Mouse (Mus musculus): ENCODE results near the gene Nufip2. TPM values are rescaled to one million over a fixed set of nuclear protein-coding genes. Genes with fewer than 3 reads are reported as not detected.
"Not testable (repeated sequence)": the region's sequence is repeated elsewhere in the genome, so short reads cannot be mapped to it uniquely, and the experiment has no call there.

Gene Nufip2
- 10 to 100 TPM; 38.0 to 42.0 TPM for total RNA-seq (2021)
- long read RNA-seq, experiment 1, full-length matches to known transcripts = 1 of 7 reads
- long read RNA-seq, experiment 1, partial matches to known transcripts = 3 of 7 reads
- long read RNA-seq, experiment 1, other reads (novel, unspliced or antisense) = 3 of 7 reads
- long read RNA-seq, experiment 2, full-length matches to known transcripts = 1 of 3 reads
- long read RNA-seq, experiment 2, partial matches to known transcripts = 1 of 3 reads
- long read RNA-seq, experiment 2, other reads (novel, unspliced or antisense) = 1 of 3 reads

DNA sequence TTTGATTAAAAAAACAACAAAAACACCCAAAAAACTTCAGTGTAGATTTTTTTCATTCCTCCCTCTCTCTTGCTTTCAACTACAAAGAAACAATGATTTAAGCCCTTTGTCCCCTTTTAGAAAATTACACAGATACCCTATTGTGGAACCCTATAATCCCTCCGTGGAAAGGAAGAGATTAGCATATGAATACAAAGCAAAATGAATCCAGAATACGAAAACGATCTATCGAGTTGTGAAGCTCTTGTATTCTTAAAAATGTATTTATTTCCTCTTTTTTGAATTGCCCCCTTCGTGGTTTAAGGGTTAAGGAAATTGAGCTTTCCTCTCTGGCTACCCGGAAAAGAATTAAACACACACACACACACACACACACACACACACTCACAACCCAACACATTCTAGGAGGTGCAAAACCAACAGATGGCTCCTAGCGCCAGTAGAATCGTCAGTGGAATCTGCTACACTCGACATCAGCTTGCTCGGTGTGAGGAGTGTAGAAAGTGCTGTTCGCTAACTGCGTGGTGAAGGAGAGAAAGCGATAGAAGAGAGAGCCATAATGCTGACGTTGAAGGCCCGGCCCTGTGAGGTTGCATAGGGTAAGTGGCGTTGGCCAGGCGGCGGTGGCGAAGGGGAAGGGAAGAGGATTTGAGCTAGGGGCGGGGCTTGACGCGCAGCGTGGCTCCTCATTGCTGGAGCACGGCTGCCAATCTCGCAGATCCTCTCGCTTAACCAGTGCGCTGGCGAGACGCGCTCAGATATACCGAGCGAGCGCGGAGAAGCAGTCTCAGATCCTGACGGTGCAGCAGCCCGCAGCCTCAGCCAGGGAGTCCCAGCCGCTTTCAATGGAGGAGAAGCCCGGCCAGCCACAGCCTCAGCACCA, at the start of gene Nufip2:
Gene Nufip2, plus strand, starts transcription at position 773 of the 883 bp plus-strand sequence.
- peak; percentile 100 for DNase-seq
- intact Hi-C loops (cut with DNase I; ENCODE audit: low total_unique reads) = no loop called here

DNA sequence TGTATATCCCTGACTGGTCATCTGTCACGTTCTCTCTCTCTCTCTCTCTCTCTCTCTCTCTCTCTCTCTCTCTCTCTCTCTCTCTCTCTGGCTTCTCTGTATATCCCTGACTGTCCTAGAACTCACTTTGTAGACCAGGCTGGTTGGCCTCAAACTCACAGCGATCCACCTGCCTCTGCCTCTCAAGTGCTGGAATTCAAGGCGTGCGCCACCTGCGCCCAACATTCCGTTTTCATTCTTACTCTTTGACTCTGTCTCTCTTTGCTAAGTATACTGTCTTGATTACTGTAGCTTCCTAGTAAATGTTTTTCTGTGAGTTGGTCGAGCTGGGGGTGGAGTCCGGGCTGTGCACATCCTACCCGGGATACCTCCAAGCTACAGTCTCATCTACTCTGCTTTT, 44.6 kb upstream of the Nufip2 start:
- no peak for DNase-seq
- intact Hi-C loops (cut with DNase I; ENCODE audit: low total_unique reads) = no loop called here

DNA sequence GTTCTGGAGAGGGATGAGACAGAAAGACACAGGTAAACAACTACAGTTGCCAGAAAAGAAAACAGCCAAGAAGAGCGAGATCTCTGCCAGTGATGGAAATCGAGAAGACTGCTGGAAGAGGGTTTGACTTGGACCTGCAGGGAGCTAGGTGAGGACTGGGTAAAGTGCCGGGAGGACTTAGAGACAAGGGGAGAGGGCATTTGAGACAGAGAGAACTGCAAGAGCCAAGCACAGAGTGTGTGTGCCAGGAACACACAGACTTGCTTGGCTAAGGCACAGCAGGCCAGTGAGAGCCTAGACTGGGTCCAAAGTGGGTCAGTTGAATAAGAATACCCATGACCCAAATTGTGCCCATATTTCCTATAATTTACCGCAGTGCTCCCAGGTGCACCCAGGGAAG, 40.5 kb upstream of the Nufip2 start:
- no peak for DNase-seq

DNA sequence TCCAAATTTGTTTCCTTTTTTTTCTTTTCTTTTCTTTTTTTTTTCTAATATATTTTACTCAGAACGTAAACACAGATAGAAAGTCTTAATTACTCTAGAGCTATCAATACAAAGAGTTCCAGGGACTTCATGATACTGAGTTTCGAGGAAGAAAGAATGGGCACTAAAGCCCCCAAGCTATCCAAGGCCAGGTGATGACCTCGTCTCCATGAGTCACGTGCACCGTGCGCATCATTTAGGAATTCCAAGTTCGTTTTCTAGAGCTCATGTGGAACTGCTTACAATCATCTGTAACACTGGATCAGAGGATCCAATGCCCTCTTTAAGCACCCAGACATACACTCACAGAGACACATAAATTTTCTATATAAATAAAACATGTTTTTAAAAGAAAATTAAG, 37.1 kb upstream of the Nufip2 start:
- intact Hi-C loops (cut with DNase I; ENCODE audit: low total_unique reads) = no loop called here
- no peak for DNase-seq

More for the DNA sequence above, 40.5 kb upstream of the Nufip2 start:
- intact Hi-C loops (cut with DNase I; ENCODE audit: low total_unique reads) = no loop called here

DNA sequence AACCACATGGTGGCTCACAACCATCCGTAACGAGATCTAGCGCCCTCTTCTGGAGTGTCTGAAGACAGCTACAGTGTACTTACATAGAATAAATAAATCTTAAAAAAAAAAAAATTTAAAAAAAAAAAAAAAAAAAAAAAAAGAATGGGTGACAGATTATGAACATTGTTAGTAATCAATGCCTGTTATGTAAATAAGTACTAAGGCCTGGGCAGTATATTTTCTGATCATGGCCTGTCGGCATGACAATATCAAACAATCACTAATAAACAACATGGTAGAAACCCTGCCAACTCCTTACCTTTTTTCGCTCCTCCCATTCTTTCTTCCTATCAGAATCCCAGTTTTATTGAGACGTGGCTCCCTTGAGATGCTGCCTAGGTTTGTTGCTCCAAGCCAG, 33.5 kb upstream of the Nufip2 start:
- DNase-seq = no peak
- intact Hi-C loops (cut with DNase I; ENCODE audit: low total_unique reads) = no loop called here

DNA sequence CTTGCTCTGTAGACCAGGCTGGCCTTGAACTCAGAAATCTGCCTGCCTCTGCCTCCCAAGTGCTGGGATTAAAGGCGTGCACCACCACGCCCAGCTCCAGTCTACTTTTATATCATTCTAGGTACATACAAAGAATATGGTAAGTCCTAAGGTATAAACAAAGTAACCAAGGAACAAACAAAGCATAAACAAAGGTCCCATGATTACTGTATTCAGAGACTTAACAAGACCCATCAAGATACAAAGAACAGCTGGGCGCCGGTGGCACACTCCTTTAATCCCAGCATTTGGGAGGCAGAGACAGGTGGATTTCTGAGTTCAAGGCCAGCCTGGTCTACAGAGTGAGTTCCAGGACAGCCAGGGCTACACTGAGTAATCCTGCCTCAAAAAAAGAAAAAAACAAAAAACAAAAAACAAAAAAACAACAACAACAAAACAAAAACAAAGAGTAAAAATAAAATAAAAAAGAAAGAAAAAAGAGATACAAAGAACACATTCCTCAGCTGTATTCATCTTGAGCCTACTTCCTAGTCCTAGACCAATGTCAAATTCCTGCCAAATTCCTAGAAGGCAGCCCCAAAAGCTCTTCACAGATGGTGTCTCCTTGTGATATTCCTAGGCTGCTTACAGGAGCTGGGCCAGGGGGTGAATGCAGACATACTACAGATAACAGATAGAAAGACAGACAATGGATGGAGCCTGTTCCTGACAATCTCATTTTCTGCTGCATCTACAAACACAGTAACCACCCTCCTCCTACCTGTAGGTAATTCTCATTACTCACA, 32.4 kb upstream of the Nufip2 start:
- intact Hi-C loops (cut with DNase I; ENCODE audit: low total_unique reads); DNase-seq: not testable (repeated sequence)

DNA sequence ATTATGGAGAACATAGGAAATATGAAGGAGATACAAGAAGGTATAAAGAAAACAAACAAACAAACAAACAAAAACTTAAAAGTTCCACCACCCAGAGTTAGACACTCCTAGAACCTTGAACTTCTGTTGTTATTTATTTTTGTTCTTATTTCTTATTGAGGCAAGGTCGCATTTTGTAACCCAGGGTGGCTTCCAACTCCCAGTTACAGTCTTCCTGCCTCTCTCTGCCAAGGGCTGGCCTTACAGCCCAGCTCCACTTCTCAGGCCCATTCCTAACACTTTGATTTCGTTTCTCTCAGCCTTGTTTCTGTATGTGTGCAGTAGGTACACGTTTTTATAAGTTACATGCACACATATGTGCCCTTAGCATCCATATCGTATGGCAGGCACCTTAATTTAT, 26.0 kb upstream of the Nufip2 start:
- DNase-seq = no peak
- intact Hi-C loops (cut with DNase I; ENCODE audit: low total_unique reads) = no loop called here

DNA sequence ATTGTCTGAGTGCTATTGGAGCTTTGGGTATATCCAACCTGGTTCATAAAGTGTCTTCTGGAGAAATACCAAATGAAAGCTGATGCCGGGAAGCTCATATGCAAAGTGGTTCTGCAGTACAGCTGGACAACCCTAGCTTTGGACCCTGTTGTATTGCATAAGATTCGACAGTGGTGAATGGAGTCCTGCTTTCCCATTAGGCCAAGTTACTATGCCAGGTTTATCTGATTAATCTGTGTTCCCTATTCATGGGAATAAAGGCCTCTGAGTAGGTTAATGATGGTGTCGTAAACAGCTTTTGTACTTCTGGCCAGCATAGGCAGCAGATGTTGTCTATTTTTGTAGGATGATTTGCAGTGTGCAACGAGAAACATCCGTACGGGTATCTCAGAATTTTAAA, 22.3 kb upstream of the Nufip2 start:
- intact Hi-C loops (cut with DNase I; ENCODE audit: low total_unique reads) = no loop called here
- no peak for DNase-seq

DNA sequence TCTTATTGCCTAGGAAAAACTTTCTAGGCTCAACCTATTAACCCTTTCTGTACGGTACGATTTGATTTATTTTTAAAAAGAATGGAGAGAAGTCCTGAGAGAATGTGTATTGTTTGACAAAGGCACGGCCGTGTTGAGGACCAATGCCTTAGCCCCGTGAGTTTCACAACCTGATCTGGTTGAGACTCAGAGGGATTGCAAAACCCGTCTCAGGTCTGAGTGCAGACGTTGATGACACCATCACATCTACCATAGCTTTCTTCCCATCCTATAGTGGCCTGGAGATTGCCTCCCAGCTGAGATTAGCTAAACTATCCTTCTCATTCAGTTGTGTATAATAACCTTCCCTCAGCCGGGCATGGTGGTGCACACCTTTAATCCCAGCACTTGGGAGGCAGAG, 21.9 kb upstream of the Nufip2 start:
- no peak for DNase-seq
- intact Hi-C loops (cut with DNase I; ENCODE audit: low total_unique reads) = no loop called here

DNA sequence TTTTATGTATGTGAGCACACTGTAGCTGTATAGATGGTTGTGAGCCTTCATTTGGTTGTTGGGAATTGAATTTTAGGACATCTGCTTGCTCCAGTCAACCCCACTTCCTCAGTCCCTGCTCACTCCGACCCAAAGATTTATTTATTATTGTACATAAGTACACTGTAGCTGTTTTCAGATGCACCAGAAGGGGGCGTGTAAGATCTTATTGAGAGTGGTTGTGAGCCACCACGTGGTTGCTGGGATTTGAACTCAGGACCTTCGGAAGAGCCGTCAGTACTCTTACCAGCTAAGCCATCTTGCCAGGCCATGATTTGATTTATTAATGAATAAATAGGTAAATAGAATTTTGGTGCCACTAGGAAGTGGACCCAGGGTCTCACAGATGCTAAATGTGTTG, 20.6 kb upstream of the Nufip2 start:
- DNase-seq; intact Hi-C loops (cut with DNase I; ENCODE audit: low total_unique reads): not testable (repeated sequence)

DNA sequence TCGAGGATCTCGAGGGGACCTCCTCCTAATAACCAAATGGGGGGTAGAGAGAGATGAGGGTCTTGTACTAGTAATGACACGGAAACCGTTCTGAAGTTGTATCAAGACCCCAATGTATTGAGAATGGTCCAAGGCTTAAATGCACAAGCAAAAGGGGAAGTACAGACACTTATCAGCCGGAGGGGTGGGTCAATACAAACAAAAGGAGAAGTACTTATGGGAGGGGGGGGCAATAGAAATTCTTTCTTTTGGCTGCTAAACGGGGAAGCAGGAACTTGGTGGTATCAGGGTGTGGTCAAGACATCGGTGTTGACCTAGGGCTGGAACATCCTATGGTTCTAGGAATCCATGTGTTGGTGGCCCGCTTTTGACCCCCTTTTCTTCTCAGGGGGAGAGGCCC, 19.2 kb upstream of the Nufip2 start:
- DNase-seq; intact Hi-C loops (cut with DNase I; ENCODE audit: low total_unique reads): not testable (repeated sequence)

DNA sequence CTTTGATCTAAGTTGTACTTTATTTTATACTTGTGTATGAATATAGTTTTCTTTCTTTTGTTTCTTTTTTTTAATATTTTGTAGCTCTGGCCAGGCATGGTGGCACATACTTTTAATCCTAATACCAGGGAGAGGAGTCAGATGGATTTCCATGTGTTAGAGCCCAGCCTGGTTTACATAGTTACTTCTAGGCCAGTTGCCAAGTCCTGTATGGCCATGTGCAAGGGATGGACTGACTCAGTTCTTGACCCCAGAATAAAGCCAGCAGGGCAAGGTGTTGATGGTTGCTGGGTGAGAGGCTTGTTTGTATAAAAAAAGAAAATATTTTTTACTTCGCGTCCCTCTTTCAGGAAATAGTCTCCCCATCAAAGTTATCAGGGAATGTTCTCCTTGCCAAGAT, 13.2 kb upstream of the Nufip2 start:
- DNase-seq = no peak
- intact Hi-C loops (cut with DNase I; ENCODE audit: low total_unique reads) = no loop called here

DNA sequence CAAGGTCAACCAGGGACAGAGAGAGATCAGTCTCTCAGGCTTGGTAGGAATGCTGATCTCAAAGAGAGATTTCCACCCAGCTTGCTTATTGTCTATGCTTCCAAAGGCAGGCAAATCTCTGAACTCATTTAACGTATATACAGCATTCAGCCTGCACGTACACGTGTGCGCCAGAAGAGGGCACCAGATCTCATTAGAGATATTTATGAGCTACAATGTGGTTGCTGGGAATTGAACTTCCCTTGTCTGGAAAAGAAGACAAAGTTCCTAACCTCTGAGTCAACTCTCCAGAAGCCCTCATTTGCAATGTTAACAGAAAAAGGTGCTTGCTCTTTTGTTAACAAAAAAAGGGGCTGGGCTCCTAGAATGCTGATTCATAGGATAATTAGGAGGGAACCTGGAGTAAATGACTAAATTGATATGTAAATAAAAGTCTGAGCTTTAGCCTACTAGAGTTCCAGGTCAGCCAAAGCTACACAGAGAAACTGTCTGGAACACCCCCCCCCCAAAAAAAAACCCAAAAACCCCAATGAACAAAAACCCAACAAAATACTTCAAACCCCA, 12.4 kb upstream of the Nufip2 start:
- intact Hi-C loops (cut with DNase I; ENCODE audit: low total_unique reads) = no loop called here
- DNase-seq = no peak

DNA sequence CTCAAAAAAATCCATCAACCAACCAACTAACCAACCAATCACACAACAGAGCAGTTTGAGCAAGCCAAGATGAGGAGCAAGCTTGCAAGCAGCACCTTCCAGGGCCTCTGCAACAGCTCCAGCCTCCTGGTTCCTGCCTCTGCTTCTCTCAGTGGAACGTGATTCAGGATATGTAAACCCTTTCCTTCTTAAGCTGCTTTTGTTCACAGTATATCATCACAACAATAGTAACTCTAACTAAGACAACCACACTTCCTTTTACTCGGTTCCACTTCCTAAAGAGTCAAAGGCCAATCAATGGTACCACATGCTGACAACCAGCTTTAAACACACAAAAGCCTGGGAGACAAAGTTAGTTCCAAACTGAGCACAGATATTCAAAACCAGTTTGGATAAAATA, 5.9 kb upstream of the Nufip2 start:
- intact Hi-C loops (cut with DNase I; ENCODE audit: low total_unique reads) = no loop called here
- no peak for DNase-seq

DNA sequence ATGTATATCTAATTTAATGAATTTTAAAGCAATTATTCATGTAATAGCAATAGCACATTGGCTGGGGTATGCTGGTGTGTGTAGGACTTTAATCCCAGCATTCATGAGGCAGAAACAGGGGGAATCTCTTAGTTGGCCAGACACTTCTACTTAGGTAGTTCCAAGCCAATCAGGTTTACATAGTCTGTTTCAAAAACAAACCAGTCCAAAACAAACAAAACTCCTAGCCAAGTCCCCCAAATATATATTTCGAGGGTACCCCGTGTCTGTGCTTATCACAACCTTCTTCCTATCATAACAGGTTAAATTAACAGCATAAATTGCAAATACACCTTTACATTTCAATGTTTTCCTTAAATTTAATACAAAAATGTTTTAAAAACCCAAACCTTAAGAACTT, 1.1 kb upstream of the Nufip2 start:
- intact Hi-C loops (cut with DNase I; ENCODE audit: low total_unique reads) = no loop called here
- DNase-seq = no peak

DNA sequence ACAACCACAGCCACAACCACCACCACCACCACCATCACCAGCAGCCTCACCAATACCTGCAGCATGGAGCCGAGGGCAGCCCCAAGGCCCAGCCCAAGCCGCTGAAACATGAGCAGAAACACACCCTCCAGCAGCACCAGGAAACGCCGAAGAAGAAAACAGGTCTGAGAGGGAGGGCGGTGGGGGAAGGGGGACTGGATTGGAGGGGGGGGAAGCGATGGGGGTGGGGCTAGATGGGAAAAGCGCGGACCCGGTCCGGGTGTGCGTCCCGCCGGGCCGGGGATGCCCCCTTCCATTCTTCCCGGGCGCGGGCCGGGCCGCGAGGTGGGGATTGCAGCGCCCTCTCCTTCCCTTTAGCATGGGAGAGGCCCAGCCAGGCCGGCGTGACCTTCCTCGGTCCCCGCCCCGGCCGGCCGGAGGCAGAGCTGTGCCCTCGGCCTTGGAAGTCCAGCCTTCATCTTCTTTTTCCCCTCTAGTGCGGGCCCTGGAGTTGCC, 438 bp downstream of the Nufip2 start:
- intact Hi-C loops (cut with DNase I; ENCODE audit: low total_unique reads) = no loop called here
- peak; percentile 31 for DNase-seq

DNA sequence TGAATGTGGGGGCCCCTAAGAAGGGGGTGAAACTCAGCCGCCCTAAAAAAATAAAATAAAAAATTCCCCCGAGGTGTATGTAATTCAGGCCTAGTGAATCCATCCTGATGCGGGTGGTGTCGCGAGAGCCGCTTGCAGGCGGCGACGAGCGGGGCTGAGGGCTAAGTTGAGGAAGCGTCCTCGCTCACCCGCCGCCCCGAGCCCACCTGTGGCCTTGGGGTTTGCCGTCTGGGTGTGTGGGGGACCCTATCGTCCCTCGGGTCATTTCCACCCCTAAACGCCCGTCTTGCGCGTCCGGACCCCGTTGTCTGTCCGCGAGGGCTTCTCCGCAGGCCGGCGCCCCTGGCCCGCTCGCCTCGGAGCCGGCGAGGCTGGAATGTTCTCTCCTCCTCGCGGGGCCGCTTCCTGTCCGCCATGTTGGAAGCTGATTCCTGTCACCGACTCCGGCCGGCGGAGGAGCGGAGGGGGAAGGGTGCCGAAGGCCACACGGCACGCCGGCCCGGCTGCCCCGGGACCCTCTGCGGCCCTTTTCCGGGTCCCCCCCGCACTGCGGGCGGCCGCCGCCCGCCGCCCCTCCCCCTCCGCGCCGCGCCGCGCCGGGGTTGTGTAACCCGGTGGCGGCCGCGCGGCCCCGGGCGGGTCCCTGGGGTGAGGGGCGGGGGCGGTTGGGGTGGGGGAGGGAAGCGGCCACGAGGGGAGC, 1.0 kb downstream of the Nufip2 start:
- DNase-seq = peak; percentile 69
- intact Hi-C loops (cut with DNase I; ENCODE audit: low total_unique reads) = no loop called here

DNA sequence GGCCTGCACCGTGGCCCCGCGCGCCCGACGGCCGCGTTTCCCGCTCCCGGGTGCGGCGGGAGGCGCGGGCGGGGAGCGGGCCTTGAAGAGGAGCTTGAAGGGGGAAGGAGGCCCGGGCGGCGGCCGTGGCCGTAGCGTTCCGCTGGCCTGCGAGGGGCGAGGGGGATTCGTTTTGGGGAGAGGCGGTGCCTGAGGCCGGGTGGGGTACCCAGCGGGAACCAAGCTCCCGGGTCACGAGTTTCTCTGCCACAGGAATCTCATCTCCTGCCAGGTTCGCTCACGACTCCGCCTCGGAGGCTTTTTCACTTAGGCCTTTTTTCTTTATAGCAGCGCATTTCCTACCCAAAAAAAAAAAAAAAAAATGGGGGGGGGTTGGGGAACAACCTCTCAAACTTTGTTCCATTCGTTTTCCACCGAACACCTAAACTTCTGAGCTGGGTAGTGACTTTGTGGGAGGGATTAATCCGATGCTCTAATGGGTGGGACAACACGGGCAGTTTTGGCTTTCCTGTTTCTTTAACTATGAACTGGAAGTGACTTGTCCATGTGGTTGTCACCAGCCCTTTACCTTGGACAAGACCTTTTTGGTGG, 1.7 kb downstream of the Nufip2 start:
- peak; percentile 46 for DNase-seq
- intact Hi-C loops (cut with DNase I; ENCODE audit: low total_unique reads) = no loop called here

DNA sequence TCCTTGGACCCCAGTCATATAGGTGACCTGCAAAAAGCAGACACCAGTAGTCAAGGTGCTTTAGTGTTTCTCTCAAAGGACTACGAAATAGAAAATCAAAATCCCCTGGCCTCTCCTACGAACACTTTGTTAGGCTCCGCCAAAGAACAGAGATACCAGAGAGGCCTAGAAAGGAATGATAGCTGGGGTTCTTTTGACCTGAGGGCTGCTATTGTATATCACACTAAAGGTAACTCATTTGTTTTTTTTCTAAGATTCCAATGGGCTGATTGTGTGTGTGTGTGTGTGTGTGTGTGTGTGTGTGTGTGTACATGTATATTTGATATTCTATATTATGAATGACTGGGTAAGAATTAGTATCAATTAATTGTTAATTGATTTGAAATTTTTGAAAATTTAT, 7.1 kb downstream of the Nufip2 start:
- DNase-seq = no peak
- intact Hi-C loops (cut with DNase I; ENCODE audit: low total_unique reads) = no loop called here
